Mouse (Mus musculus) heart, postnatal 25 days (tissue): ENCODE results near the gene Cep350. TPM values are rescaled to one million over a fixed set of nuclear protein-coding genes. Genes with fewer than 3 reads are reported as not detected.
"Not testable (repeated sequence)": the region's sequence is repeated elsewhere in the genome, so short reads cannot be mapped to it uniquely, and the experiment has no call there.

ENCODE experiments used
- DNase-seq: peaks from one replicate; pipeline ENCODE4 v3.0.0; 2022; ENCODE audit warnings: low spot score
- intact Hi-C: fragments of 180-260 bp; cut with DNase I; formaldehyde crosslinking; loops from one replicate; pipeline ENCODE4 v1.15.1; 2025
- total RNA-seq, 2 experiments: library from RNA; stranded (reverse); gene quantifications; 2 replicates each; pipeline ENCODE4 v1.2.3; 2021

The Cep350 gene
- total RNA-seq, 2 experiments from 2014 or later, result 33.5 to 41.1 TPM

- intact Hi-C loops, result no loop called here
- no peak for DNase-seq
Measured at GRCm38 (mm10) chr1:155901348-155901747, 71.7 kb downstream of the Cep350 start.

GRCm38 (mm10) chr1:155894382-155894781 lies 78.7 kb downstream of the Cep350 start:
- DNase-seq, result no peak
- intact Hi-C loops, result no loop called here

- DNase-seq, result no peak
- intact Hi-C loops, result no loop called here
Measured at GRCm38 (mm10) chr1:155886846-155887245, 86.2 kb downstream of the Cep350 start.

GRCm38 (mm10) chr1:155882646-155883231 lies 90.3 kb downstream of the Cep350 start:
- intact Hi-C loops, result loop anchor here (5.0 kb wide), 1 partner anchor 40 kb away; no protein-coding TSS in a partner anchor

GRCm38 (mm10) chr1:155879596-155879995 lies 93.5 kb downstream of the Cep350 start:
- no peak for DNase-seq
- intact Hi-C loops, result no loop called here

More at GRCm38 (mm10) chr1:155882646-155883231, 90.3 kb downstream of the Cep350 start:
- DNase-seq, result not testable (repeated sequence)

- DNase-seq, result no peak
- intact Hi-C loops, result loop anchor here (5.0 kb wide), 1 partner anchor 286 kb away; no protein-coding TSS in a partner anchor
Measured at GRCm38 (mm10) chr1:155862967-155863366, 110.1 kb downstream of the Cep350 start.

- DNase-seq, result no peak
- intact Hi-C loops, result no loop called here
Measured at GRCm38 (mm10) chr1:155854926-155855702, 117.9 kb downstream of the Cep350 start.

- intact Hi-C loops, result no loop called here
- no peak for DNase-seq
Measured at GRCm38 (mm10) chr1:155853009-155853408, 120.0 kb downstream of the Cep350 start.

GRCm38 (mm10) chr1:155844235-155844634 lies 128.8 kb downstream of the Cep350 start:
- DNase-seq, result no peak
- intact Hi-C loops, result no loop called here

GRCm38 (mm10) chr1:155843538-155843937 lies 129.5 kb downstream of the Cep350 start:
- no peak for DNase-seq
- intact Hi-C loops, result no loop called here

GRCm38 (mm10) chr1:155835667-155836066 lies 137.4 kb downstream of the Cep350 start:
- DNase-seq, result no peak
- intact Hi-C loops, result no loop called here

- intact Hi-C loops, result no loop called here
- no peak for DNase-seq
Measured at GRCm38 (mm10) chr1:155833610-155834009, 139.4 kb downstream of the Cep350 start.

- no peak for DNase-seq
- intact Hi-C loops, result no loop called here
Measured at GRCm38 (mm10) chr1:155831958-155832357, 141.1 kb downstream of the Cep350 start.

GRCm38 (mm10) chr1:155830861-155831260 lies 142.2 kb downstream of the Cep350 start:
- no peak for DNase-seq
- intact Hi-C loops, result no loop called here

- DNase-seq, result no peak
- intact Hi-C loops, result no loop called here
Measured at GRCm38 (mm10) chr1:155827703-155828295, 145.3 kb downstream of the Cep350 start.

- no peak for DNase-seq
Measured at GRCm38 (mm10) chr1:155826803-155827395, 146.2 kb downstream of the Cep350 start.

GRCm38 (mm10) chr1:155825940-155826716 lies 146.9 kb downstream of the Cep350 start:
- intact Hi-C loops, result no loop called here
- DNase-seq, result no peak

More at GRCm38 (mm10) chr1:155826803-155827395, 146.2 kb downstream of the Cep350 start:
- intact Hi-C loops, result no loop called here

GRCm38 (mm10) chr1:155820646-155821045 lies 152.4 kb downstream of the Cep350 start:
- intact Hi-C loops, result no loop called here

GRCm38 (mm10) chr1:155816167-155816566 lies 156.9 kb downstream of the Cep350 start:
- DNase-seq, result no peak
- intact Hi-C loops, result no loop called here

More at GRCm38 (mm10) chr1:155820646-155821045, 152.4 kb downstream of the Cep350 start:
- no peak for DNase-seq
